Mouse (Mus musculus) liver, adult 2 months (tissue): ENCODE data around the gene Dlst.

Experiments
- CTCF ChIP-seq: fragments of 200-500 bp; IDR thresholded peaks from 2 replicates; pipeline ENCODE4 v1.5.1; 2011; ENCODE audit warnings: low read depth, low read length, control low read depth
- POLR2A ChIP-seq: fragments of 200-500 bp; IDR thresholded peaks from 2 replicates; pipeline ENCODE4 v1.6.1; 2011; ENCODE audit warnings: low read length, control low read depth; ENCODE audit not compliant: insufficient read depth; ENCODE audit errors: extremely low read depth

DNA sequence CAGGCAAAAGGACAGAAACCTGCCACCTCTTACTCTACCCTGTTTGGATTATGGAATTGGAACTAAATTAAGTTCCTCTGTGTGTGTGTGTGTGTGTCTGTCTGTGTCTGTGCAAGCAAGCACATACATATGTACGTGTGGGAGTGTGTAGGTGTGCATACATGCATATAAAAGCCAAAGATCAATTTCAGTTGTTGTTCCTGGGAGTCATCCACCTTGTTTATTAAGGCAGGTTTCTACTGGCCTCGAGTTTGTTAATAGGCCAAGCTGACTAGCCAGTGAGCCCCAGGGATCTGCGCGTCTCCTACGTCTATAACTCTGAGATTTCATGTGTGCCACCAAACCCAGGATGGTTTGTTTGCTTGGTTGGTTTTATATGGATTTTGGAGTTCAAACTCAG is 14.1 kb downstream of the Dlst start:
- TF ChIP-seq POLR2A (no peak), CTCF (no peak)
